ENCODE assay signal across 9 mouse cellular contexts in genomic region chr7:101650565-101650964, GRCm38 (mm10). TPM values are rescaled to one million over a fixed set of nuclear protein-coding genes. Genes with fewer than 3 reads are reported as not detected.
DNase-seq lines count a peak whose midpoint lies in the region.
"Had no signal": no experiment of that assay in that cellular context is flagged by ENCODE, and none has a peak within 500 bp of the region (broad histone marks: within the 10 kb centered on the region; RNA-seq: fewer than 3 reads in every experiment).

No protein-coding gene starts in this region.

- H3K4me3 ChIP-seq in heart, embryonic 10.5 days = no peak overlapping the region
- H3K4me3 ChIP-seq: midbrain, embryonic 12.5 days had no signal

- H3K27ac ChIP-seq in heart, embryonic 10.5 days = no peak overlapping the region
- H3K27ac ChIP-seq: midbrain, embryonic 12.5 days had no signal

- WGBS in heart, embryonic 10.5 days = 25% methylated on average over 3 of the region's 3 CpGs

- H3K27me3 ChIP-seq in heart, embryonic 10.5 days (ENCODE audit: insufficient read depth, poor library complexity, severe bottlenecking) = no peaks in the 10 kb centered on the region
- H3K27me3 ChIP-seq: midbrain, embryonic 12.5 days had no signal

- no peaks in the 10 kb centered on the region for H3K36me3 ChIP-seq in heart, embryonic 10.5 days
- H3K36me3 ChIP-seq: midbrain, embryonic 12.5 days had no signal

- peak; percentile 53 for DNase-seq in adrenal gland, postnatal 10 days
- DNase-seq in adrenal gland, postnatal 4 days (ENCODE audit: low spot score in 2 of 2) = no peak
- peak; percentile 34 to 52 for DNase-seq in kidney, postnatal 4 days
- DNase-seq in kidney, postnatal 14 days = no peak
- DNase-seq in 3T3-L1 (ENCODE audit: low read depth, low spot score) = peak; percentile 25
- peak; percentile 67 for DNase-seq in embryo, embryonic 10.5 days (ENCODE audit: low spot score)
- DNase-seq in spleen, postnatal 4 days (ENCODE audit: low spot score in 2 of 2) = no peak
- DNase-seq in heart, embryonic 10.5 days (ENCODE audit: low spot score) = no peak

- no peaks in the 10 kb centered on the region for H3K4me1 ChIP-seq in heart, embryonic 10.5 days
- H3K4me1 ChIP-seq: midbrain, embryonic 12.5 days had no signal

- no peaks in the 10 kb centered on the region for H3K9me3 ChIP-seq in heart, embryonic 10.5 days
- H3K9me3 ChIP-seq: midbrain, embryonic 12.5 days had no signal

RNA-seq across cellular contexts. Expression of gene Clpb, which starts 12.9 kb away (rescaled TPM):
- total RNA-seq in adrenal gland, postnatal 10 days (2021) = 10 to 100 TPM; 80.4 to 85.2 TPM
- 10 to 100 TPM; 47.3 to 51.0 TPM for total RNA-seq in adrenal gland, postnatal 4 days (2021)
- polyA plus RNA-seq in heart, embryonic 10.5 days (2016; fragmentation: Nextera tagmentation; extraction: Ambion mirVana) = 55.9 and 63.0 TPM in 2 replicates

Comparison
In these comparisons a context has a peak if more than half of its experiments do, and no peak if none do; other contexts are left out.
1. DNase-seq: peak in adrenal gland, postnatal 10 days (single experiment), kidney, postnatal 4 days (2 of 2), 3T3-L1 (single experiment) and embryo, embryonic 10.5 days (single experiment); none in adrenal gland, postnatal 4 days (0 of 2), kidney, postnatal 14 days (single experiment), spleen, postnatal 4 days (0 of 2) and heart, embryonic 10.5 days (single experiment).